Mouse (Mus musculus) lung, embryonic 16.5 days (tissue): ENCODE data around the gene Hmga2. TPM values are rescaled to one million over a fixed set of nuclear protein-coding genes. Genes with fewer than 3 reads are reported as not detected.

Experiments used
- ATAC-seq: fragments of 200-750 bp; cut with Nextera tagmentation; 2 replicates; pipeline ENCODE4 v1.8.0; 2017; ENCODE audit warnings: low read depth, mild to moderate bottlenecking, moderate library complexity
- H3K27ac ChIP-seq: fragments of 300-500 bp; sonication (generic); 2 replicates; pipeline ENCODE4 v1.5.1; 2014; ENCODE audit warnings: mild to moderate bottlenecking, control low read depth, low read length
- H3K27me3 ChIP-seq: fragments of 300-500 bp; sonication (generic); 2 replicates; pipeline ENCODE4 v1.6.1; 2014; ENCODE audit warnings: low read depth, low read length, mixed read lengths; ENCODE audit not compliant: control insufficient read depth, insufficient read depth
- H3K36me3 ChIP-seq: fragments of 300-500 bp; sonication (generic); 2 replicates; pipeline ENCODE4 v1.6.1; 2014; ENCODE audit warnings: low read length; ENCODE audit not compliant: control insufficient read depth, insufficient read depth
- H3K4me1 ChIP-seq: fragments of 300-500 bp; sonication (generic); replicated peaks from 2 replicates; pipeline ENCODE4 v1.6.1; 2014; ENCODE audit warnings: low read length, mixed read lengths; ENCODE audit not compliant: control insufficient read depth, insufficient read depth
- H3K4me2 ChIP-seq: fragments of 300-500 bp; sonication (generic); 2 replicates; pipeline ENCODE4 v1.6.1; 2014; ENCODE audit warnings: low read depth, low read length, control low read depth
- H3K4me3 ChIP-seq: fragments of 300-500 bp; sonication (generic); 2 replicates; pipeline ENCODE4 v1.5.1; 2014; ENCODE audit warnings: mild to moderate bottlenecking, low read length, control low read depth
- H3K9ac ChIP-seq: fragments of 300-500 bp; sonication (generic); 2 replicates; pipeline ENCODE4 v1.6.1; 2014; ENCODE audit warnings: low read length, control low read depth
- H3K9me3 ChIP-seq: fragments of 300-500 bp; sonication (generic); 2 replicates; pipeline ENCODE4 v1.6.1; 2016; ENCODE audit warnings: low read length; ENCODE audit not compliant: control insufficient read depth
- WGBS: fragments of 180-500 bp; shearing (Covaris S2); extraction: QIAGEN DNeasy Blood & Tissue Kit; methylation state at CpG from one replicate; pipeline ENCODE4 v1.1.7; 2014; 5-methylcytosine and 5-hydroxymethylcytosine counted together
- polyA plus RNA-seq: library from polyadenylated mRNA; unstranded; fragments of >200 nt; fragmentation: Nextera tagmentation; extraction: Ambion mirVana; gene quantifications from 2 replicates; pipeline ENCODE4 v1.2.1, GENCODE M21; 2015

The Hmga2 gene
- polyA plus RNA-seq, 1 experiment from 2014 or later, result 6.1 TPM

GRCm38 (mm10) chr10:120398745-120399144, 77.5 kb downstream of the Hmga2 start:
- 26% methylated on average over 6 of the region's 6 CpGs for WGBS
- H3K27ac ChIP-seq, result peak overlapping the region; percentile 57
- peak overlapping the region; percentile 16; the same call in 1 of the 2 replicates for H3K4me2 ChIP-seq
- H3K4me1 ChIP-seq, result peaks cover 31% of the 10 kb centered on the region
- peak; percentile 78 for ATAC-seq
- H3K4me3 ChIP-seq, result no peak overlapping the region
- H3K9ac ChIP-seq, result no peak overlapping the region
- H3K27me3 ChIP-seq, result no peaks in the 10 kb centered on the region
- H3K36me3 ChIP-seq, result no peaks in the 10 kb centered on the region
- no peaks in the 10 kb centered on the region for H3K9me3 ChIP-seq

DNA sequence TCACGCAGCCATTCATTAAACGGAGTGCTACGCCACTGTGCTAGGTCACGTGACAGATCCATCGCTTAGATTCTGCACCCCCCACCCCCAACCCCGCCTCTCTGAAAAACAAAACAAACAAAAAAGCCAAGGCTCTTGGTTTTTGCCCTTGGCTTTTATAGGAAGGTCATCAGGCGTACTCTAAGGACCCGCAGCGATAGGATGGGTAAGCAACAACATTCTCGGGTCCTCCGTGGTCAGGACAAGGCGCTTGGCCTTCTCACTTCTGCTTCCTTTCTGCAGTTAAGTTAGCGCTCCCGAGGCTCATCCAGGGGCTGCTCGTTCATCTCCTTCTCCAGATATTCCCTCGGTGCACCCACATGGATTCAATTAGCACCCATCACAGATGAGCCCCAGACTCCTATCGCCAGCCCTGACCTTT, 79.0 kb downstream of the Hmga2 start:
- Histone ChIP-seq H3K4me1 (peaks cover 31% of the 10 kb centered on the region), H3K27me3 (no peaks in the 10 kb centered on the region), H3K36me3 (no peaks in the 10 kb centered on the region), H3K4me2 (no peak overlapping the region), H3K9me3 (no peaks in the 10 kb centered on the region), H3K9ac (no peak overlapping the region), H3K4me3 (no peak overlapping the region), H3K27ac (no peak overlapping the region)
- WGBS, result 81% methylated on average over 17 of the region's 17 CpGs
- no peak for ATAC-seq

DNA sequence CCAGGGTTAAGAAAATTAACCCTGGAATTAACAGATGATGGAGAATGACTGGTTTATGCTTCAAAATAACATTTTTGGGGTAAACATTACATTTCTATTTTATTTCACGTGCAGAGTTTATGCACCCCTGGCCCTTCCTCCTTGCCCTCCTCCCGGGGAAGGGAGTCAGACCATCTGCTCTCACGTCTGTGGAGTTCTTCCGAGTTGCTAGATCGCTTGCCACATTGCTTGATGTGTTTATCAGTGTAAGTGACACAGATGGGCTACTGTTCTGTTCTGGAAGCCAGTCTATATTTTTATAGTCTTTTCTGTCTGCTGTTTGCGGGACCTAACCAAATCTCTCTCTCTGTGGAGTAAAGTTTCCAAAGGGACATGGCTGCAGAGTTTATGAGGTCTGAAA, 80.7 kb downstream of the Hmga2 start:
- Histone ChIP-seq H3K36me3 (no peaks in the 10 kb centered on the region), H3K9ac (no peak overlapping the region), H3K9me3 (no peaks in the 10 kb centered on the region), H3K4me1 (peaks cover 33% of the 10 kb centered on the region), H3K4me3 (no peak overlapping the region), H3K27me3 (no peaks in the 10 kb centered on the region), H3K4me2 (no peak overlapping the region), H3K27ac (no peak overlapping the region)
- ATAC-seq, result no peak
- 51% methylated on average over 6 of the region's 6 CpGs for WGBS

DNA sequence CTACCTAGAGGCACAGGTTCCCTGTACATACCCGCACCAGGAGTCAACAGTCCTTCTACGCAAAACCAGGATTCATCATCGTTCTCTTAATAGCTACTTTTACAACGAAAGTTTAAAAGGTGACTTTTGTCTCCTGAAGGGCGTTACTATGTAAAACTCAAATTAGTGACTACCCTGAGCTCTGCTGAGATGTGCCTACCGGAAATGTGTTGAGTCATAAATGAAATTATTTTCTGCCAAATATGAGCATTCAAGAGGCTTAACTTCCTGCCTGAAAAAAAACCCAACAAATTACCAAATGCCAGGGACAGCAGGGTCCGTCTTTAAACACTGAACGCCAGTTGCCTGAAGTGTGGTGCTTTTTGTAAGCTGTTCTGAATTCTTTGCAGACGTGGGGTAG, 81.5 kb downstream of the Hmga2 start:
- 66% methylated on average over 9 of the region's 9 CpGs for WGBS
- H3K4me1 ChIP-seq, result peaks cover 26% of the 10 kb centered on the region
- no peak for ATAC-seq

GRCm38 (mm10) chr10:120391971-120392716, 84.1 kb downstream of the Hmga2 start:
- no peaks in the 10 kb centered on the region for H3K36me3 ChIP-seq
- H3K4me1 ChIP-seq, result peaks cover 22% of the 10 kb centered on the region
- H3K27me3 ChIP-seq, result no peaks in the 10 kb centered on the region
- no peak overlapping the region for H3K9ac ChIP-seq
- WGBS, result 39% methylated on average over 14 of the region's 14 CpGs
- no peaks in the 10 kb centered on the region for H3K9me3 ChIP-seq
- H3K4me3 ChIP-seq, result no peak overlapping the region
- no peak overlapping the region for H3K4me2 ChIP-seq
- H3K27ac ChIP-seq, result no peak overlapping the region
- ATAC-seq, result no peak

More for the DNA sequence above, 81.5 kb downstream of the Hmga2 start:
- no peaks in the 10 kb centered on the region for H3K9me3 ChIP-seq
- no peaks in the 10 kb centered on the region for H3K36me3 ChIP-seq
- H3K27ac ChIP-seq, result no peak overlapping the region
- no peak overlapping the region for H3K9ac ChIP-seq
- no peak overlapping the region for H3K4me2 ChIP-seq
- H3K27me3 ChIP-seq, result no peaks in the 10 kb centered on the region
- no peak overlapping the region for H3K4me3 ChIP-seq

DNA sequence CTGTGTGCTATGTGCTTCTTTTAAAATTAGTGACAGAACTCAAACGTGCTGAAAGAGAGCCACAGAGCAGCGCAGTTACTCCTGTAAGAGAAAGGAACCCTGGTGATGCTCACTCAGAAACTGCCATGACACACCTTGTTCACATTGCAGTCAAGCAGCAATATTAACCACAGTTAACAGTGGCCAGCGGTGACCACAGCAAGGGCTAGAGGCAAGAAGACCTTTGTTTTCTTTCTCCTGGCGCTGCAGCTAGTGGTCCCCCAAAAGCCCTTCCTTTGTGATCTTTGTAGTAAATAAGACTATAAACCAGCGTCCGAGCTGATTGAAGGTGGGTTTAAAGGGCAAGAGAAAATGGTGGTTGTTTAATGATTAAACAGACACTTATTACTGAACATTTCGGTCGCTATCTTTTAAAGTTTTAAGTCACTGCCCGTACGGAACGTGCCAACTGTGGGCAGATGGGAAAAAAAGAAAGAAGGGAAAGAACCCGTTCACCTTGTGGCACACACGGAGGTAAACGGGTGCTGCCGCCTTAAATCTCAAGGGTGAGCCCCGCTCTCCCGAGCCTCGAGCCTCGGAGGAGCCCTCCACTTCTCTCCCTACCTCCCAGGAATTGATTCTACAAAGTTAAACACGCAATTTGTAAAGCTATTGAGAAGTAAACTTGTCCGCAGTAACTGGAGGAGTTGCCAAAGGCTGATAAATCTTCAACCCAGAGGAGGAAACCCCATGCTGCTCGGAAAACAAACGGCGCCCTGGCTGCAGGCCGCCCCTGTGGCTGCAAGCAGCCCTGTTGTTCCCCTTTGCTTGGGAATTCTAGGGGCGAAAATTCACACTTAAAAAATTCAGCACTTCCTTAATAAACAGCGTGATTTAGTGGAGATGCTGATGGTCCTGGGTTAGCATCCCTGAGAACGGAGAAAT, 85.1 kb downstream of the Hmga2 start:
- Histone ChIP-seq H3K4me1 (peaks cover 26% of the 10 kb centered on the region), H3K9me3 (no peaks in the 10 kb centered on the region), H3K27me3 (no peaks in the 10 kb centered on the region), H3K9ac (peak overlapping the region; percentile 31; the same call in 1 of the 2 replicates), H3K4me2 (peak overlapping the region; percentile 44), H3K27ac (peak overlapping the region; percentile 47), H3K4me3 (0 out of 2 replicates have a peak overlapping the region, but pooled peaks have one; percentile 4), H3K36me3 (no peaks in the 10 kb centered on the region)
- no peak for ATAC-seq
- WGBS, result 37% methylated on average over 28 of the region's 28 CpGs

GRCm38 (mm10) chr10:120389707-120390106, 86.6 kb downstream of the Hmga2 start:
- Histone ChIP-seq H3K36me3 (no peaks in the 10 kb centered on the region), H3K4me2 (no peak overlapping the region), H3K27ac (no peak overlapping the region), H3K9me3 (no peaks in the 10 kb centered on the region), H3K27me3 (no peaks in the 10 kb centered on the region), H3K9ac (no peak overlapping the region), H3K4me3 (no peak overlapping the region), H3K4me1 (peaks cover 39% of the 10 kb centered on the region)
- no peak for ATAC-seq
- 56% methylated on average over 6 of the region's 6 CpGs for WGBS

DNA sequence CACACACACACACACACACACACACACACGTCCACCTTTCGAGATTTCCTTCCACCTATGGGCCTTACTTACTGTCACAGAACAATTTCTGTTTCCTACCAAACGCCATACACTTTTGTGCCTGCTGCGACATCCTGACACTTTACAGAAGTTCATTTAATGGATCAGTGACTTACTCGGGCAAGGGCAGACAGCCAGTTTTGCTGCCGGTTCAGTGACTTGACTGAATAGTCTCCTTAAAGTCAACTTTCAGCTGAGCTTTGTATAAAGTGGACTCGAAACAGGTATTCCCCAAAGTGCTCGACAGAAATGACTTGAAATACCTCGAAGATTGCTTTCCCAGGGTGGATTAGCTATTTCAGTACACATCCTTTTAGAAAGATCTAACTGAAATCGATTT, 87.3 kb downstream of the Hmga2 start:
- no peaks in the 10 kb centered on the region for H3K27me3 ChIP-seq
- WGBS, result 29% methylated on average over 10 of the region's 10 CpGs
- no peak overlapping the region for H3K4me2 ChIP-seq
- no peak overlapping the region for H3K27ac ChIP-seq
- peaks cover 44% of the 10 kb centered on the region for H3K4me1 ChIP-seq
- no peak for ATAC-seq
- H3K36me3 ChIP-seq, result no peaks in the 10 kb centered on the region
- H3K9me3 ChIP-seq, result no peaks in the 10 kb centered on the region
- H3K9ac ChIP-seq, result no peak overlapping the region
- H3K4me3 ChIP-seq, result no peak overlapping the region

DNA sequence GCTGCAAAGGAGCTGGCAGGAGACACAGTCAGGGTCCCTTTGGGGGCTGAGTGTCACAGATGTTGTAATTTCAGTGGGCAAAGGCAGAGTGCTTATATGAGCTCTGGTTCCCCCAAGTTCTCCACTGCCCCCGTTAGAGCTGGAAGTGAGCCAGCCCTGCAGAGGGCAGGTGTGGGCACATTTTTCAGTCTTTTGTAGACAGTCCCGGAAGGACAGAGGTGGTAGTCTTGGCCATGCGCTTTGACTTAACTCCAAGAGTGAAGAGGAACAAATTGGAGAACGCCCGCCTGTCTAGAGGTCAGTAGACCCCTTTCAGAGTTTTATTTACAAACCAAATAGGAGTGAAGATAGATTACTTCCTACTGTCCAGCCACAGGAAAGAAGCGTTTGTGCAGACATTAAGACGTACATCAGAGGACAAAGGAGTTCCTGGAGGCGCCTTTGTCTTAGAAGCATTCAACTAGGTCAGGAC, 87.8 kb downstream of the Hmga2 start:
- Histone ChIP-seq H3K27me3 (no peaks in the 10 kb centered on the region), H3K9me3 (no peaks in the 10 kb centered on the region), H3K27ac (no peak overlapping the region), H3K4me1 (peaks cover 50% of the 10 kb centered on the region), H3K36me3 (no peaks in the 10 kb centered on the region), H3K4me2 (no peak overlapping the region), H3K4me3 (no peak overlapping the region), H3K9ac (no peak overlapping the region)
- 18% methylated on average over 8 of the region's 8 CpGs for WGBS
- ATAC-seq, result no peak
